Mouse (Mus musculus) c-Kit-positive CD71-positive TER-119-positive erythroid progenitor cells, embryonic 14.5 days (primary cell): ENCODE results near the gene Spryd4.
"Not testable (repeated sequence)": the region's sequence is repeated elsewhere in the genome, so short reads cannot be mapped to it uniquely, and the experiment has no call there.

Source experiments
- DNase-seq: peaks from one replicate; pipeline ENCODE4 v3.0.0-alpha.2; 2013; ENCODE audit warnings: low spot score

Spryd4 gene

DNA sequence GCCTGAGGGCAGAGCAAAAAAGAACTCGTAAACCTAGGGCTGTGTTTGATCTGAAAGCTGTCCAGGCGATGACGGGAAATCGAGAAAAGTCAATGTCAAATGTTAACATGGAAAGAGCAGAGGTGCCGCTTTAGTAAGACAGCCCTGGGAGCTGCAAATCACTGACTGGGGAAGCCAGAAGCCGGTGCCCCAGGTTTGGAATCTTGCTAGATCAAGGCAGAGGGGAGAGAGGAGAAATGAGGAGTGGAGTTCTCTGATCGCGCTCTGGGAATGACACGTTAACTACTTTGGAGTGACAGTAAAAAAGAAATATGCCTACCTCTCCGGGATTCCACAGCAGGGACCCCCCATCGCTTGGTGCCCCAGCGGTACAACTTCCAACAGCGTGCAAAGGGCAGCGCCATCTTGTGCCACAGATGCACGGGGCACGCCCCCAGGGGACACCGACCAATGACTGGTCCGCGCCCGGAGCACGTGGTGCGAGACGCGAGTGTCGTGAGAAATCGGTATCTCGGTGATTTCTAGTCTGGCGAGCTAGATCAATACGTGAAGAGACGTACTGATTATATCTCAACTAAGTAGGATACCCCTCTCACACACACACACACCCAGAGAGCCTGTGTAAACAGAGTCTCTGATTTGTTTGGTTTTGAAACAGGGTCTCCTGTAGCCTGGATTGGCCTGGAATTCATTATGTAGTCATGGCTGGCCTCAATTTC is at the start of gene Spryd4:
TSS of gene Spryd4 (minus strand) at position 418 of the 719 bp plus-strand sequence.
- DNase-seq: peak; percentile 87

DNA sequence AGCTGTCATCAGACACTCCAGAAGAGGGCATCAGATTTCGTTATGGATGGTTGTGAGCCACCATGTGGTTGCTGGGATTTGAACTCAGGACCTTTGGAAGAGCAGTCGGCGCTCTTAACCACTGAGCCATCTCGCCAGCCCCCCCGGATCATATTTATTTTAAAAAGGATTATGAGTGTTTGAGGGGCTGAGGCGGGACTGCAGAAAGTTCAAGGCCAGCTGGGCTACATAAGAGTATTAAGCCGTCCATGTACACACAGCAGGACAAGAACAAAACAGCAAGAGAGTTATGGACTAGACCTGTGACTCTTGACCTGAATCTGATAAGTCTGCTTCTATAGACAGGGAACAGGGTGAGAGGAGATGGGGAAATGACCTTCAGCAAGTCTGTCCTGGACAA is 48.8 kb upstream of the Spryd4 start:
- not testable (repeated sequence) for DNase-seq

DNA sequence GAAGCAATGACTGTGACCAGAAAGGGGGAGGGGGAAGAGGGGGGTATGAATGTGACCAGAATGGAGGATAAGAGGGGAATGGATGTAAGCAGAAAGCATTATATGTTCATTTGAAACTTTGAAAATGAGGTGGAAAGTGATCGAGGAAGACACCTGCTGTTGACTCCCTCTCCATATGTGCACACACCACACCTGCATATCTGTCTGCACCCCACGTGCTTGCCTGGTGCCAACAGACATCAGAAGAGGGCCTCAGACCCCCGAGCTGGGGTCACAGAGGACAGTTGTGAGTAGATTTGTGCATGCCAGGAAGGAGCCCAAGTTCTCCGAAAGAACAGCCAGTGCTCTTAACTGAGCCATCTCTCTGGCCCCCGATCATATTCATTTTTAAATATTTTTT is 48.3 kb upstream of the Spryd4 start:
- no peak for DNase-seq

DNA sequence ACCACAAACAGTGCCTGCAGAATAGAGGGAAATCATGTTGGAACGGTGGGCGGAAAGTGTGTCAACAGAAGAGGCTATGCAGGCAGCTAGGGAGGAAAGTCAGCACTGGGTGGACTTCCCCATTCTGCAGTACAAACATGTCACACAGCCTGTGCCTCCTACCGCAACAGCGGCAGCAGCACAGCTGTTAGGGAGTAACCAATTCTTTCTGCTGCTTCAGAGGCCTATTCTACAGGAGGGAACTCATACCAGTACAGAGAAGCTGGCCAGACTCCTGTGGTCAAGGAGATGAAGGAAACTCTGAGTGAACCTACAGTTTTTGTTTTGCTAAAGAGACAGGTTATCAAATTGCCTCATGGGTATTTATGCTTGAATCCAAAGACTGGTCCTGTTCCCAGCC is 47.3 kb upstream of the Spryd4 start:
- DNase-seq: no peak

DNA sequence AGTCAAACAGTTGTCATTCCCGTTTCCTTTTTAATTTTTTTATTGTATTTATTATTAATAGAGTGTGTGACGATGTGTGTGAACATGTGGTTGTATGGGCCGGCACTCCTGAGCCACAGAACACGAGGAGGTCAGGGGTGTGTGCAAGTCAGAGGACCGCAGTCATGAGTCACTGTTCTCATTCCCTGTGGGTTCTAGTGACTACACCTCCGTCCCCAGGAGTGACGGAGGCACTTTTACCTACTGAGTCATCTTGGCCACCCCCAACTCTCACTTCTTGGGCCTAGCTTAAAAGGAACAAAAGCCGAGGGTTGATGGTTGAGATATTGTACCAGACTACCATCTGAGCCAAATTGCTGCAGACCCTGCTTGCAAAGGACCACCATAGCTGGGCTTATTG is 44.7 kb upstream of the Spryd4 start:
- DNase-seq: no peak

DNA sequence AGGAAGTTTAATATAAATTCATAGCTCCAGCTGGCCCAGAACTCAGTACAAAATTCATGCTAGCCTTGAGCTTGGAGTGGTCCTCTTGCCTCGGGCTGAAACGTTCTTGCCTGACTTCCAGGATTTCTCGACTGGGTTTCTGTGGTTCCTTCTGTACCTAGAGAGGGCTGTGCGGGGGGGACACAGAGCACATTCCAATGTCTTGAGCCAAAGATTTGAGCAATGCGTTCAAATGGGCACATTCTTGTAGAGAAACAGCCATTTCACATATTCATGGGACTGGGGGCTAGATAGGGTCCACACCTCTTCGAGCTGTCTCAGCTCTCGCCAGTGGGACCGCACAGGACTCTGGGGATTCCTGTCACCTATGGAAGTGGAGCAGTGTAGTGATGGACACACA is 44.3 kb upstream of the Spryd4 start:
- DNase-seq: no peak

DNA sequence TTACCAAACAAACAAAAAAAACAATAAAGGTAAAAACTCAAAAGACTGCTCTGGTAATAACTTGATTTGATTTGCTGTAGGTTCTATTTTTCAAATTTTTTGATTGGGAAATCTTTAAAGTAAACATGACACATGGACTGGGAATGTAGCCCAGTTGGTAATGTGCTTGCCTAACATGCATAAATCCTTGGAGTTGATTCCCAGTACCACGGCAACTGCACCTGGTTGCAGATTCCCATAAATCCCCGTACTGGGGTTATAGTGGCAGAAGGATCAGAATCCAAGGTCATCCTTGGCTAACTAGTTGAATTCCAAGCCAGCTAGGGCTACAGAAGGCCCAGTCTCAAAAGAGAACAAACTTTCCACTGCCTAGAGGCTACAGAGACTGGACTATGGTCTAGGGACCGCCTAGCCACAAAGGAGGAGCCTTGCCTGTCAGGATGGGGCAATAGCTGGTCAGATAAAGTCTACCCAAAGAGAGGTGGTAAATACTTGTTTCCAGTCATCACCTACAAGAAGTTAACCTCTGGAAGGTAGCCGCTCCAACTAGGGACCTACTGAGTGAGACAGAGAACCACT is 42.2 kb upstream of the Spryd4 start, which contains the start of gene Apon:
TSS of gene Apon (plus strand) at position 420 of the 579 bp plus-strand sequence.
- no peak for DNase-seq

DNA sequence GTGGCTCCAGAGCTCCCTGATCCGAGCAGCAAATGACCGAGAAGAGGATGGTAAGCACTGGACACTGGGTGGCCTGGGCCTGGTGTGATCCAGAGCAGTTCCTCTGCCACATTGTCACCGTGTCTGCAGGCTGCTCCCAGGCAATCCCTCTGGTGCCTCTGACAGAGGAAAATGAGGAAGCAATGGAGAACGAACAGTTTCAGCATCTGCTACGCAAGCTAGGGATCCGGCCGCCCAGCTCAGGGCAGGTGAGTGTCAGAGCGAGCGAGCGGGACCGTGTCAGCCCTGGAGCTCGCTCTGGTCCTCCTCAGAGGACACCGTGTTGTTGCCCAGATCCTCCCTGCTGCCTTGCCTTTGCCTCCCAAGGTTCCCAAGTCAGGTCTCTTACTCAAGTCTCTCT is 39.0 kb upstream of the Spryd4 start:
- no peak for DNase-seq

DNA sequence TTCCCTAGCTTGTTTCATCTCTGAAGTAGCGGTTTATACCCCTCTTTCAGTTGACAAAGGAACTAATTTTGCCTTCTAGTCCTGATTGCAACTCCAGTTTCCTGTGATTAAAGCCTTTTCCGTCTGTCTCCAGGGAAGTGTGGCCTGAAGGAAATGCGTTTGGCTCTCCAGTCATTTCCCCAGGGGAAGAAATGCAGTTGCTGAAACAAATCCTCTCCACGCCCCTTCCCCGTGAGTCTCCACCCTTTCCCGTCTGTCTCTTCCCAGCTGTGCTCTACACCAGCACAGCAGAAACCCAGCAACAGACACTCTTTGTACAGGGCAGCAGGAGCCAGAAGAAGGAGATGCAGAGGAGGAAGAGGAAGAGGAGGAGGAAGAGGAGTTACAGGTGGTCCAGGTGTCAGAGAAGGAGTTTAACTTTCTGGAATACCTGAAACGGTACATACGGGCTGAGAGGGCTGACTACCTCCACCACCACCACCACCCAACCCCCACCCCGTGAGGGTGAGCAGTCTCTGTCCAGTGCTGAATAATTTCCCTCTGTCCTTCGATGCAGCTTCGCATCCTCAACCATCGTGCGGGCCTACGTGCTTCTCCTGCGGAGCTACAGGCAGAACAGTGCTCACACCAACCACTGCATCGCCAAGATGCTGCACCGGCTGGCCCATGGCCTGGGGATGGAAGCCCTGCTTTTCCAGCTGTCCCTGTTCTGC is 35.6 kb upstream of the Spryd4 start:
- no peak for DNase-seq

DNA sequence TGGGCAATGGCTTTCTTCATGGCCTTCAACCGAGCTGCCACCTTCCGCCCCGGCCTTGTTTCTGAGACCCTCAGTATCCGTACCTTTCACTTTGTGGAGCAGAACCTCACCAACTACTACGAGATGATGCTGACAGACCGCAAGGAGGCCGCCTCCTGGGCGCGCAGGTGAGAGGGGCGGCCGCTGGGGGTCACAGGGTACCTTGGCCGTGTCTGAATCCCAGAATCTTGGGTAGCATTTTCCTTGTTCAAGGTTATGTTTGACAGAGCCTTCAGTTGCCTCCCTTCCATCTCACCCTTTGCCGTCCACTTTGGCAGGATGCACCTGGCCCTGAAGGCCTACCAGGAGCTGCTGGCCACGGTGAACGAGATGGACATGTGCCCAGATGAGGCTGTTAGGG is 32.5 kb upstream of the Spryd4 start:
- DNase-seq: no peak

DNA sequence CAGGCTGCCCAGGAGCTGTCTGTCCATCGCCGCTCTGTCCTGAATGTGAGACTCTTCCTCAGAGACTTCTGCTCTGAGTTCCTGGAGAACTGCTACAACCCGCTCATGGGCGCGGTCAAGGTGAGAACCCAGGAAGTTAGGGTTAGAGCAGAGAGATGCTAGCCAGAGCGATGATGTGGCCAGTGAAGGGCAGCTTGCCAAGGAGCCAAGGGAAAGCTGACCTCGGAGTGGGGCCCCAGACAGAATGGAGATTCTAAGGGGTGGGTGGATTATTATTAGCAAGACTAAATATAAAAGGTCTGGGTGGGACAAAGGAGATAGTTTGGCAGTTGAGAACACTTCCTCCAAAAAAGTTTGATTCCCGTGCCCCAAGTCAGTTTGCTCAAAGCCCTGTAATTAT is 31.6 kb upstream of the Spryd4 start:
- DNase-seq: no peak

DNA sequence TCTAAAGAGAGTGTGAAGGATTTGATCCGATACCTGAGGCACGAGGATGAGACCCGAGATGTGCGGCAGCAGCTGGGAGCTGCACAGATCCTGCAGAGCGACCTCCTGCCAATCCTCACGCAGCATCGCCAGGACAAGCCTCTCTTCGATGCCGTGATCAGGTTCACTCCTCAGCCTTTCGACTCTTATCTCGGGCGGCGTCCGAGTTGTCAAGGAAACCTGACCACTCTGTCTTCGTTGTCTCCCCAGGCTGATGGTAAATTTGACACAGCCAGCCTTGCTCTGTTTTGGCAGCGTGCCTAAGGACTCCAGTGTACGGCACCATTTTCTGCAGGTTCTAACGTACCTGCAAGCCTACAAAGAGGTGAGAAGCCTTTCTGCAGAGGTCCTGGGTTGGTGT is 28.5 kb upstream of the Spryd4 start:
- DNase-seq: no peak

DNA sequence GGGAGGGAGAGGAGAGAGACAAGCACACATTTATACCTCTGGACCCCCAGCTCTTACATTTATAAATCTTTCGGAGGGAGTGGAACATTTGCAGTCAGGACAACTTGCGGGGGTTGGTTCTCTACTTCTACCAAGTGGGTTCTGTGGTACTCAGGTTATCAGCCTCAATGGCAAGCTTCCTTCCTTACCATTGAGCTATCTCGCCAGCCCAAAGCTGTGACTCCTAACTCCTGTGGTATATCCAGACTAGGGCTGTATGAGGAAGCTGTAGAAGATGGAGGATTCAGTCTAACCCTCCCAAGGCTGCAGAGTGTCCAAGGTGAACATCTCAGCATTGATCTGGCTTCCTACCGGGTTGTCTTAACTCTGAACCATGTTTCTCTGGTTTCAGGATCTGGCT is 27.5 kb upstream of the Spryd4 start:
- no peak for DNase-seq

DNA sequence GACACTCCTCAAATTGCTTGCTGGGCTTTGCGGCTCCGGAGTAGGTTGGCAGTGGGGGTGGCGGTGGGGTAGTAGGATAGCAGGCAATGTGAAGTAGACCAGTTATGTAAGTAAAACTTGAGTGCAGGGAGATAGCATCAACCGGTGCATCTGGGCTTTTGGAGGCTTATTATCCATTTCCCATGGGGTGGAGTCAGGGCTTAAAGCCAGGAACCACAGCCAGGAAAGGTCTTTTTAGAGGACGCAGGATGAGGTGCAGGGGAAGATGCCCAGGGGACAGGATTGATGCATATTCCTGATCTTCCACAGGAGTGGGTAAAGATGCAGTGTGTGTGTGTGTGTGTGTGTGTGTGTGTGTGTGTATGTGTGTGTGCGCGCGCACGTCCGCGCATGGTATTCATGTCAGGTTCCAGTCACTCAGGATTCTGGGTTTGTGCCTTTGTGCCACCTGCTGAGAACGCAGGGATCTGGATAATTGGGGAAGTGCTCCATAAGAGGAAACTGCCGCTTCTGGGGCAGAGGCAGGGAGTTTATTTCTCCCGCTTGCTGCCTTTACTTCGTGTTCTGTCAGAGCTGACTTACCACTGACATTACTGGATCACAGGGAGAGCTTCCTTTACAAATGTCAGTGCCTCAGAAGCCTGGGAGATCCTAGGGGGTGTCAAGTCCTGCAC is 26.3 kb upstream of the Spryd4 start:
- no peak for DNase-seq

DNA sequence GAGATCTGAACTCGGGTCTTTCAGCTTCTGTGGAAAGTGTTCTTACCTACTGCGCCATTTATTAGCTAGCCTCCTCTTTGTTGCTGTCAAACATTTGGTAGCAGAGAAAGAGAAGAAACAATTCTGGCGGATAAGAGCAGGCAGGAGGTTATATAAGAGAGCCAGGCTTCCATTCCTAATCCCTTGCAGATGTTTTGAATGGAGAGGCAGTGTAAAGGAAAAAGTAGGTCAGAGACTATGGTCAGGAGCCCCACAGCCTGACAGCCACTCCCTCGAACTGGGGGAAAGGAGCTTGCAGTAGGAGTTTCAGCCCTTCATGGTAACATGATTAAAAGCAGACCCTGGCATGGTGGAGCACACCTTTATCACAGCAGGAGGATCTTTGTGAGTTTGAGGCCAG is 24.7 kb upstream of the Spryd4 start:
- DNase-seq: no peak

DNA sequence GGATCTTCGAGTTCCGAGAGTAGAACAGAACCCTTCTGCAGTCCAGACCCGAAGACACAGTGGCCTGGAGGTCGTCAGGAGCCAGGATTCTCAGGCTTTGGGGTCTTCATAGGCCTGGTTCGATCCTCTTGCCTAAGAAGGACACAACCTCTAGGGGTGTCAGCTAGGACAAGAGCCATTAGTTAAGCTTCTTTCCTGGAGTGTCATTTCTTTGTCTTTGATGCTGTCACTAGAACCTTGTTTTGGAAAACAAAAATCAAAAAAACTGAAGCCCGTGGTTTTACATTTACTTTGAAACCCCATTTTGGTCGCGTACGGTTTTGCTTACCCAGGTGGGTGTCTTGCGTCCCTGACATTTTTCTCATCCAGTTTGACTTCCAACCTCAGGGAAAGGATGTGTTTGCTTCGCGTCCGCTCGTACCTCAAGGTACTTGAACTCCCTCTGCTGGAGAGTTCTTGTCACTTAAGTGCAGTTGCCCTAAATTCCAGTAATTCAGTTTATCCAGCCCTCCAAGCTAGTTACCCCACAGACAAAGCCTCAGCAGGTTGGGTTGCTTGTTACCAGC is 20.9 kb upstream of the Spryd4 start:
- DNase-seq: peak; percentile 85

DNA sequence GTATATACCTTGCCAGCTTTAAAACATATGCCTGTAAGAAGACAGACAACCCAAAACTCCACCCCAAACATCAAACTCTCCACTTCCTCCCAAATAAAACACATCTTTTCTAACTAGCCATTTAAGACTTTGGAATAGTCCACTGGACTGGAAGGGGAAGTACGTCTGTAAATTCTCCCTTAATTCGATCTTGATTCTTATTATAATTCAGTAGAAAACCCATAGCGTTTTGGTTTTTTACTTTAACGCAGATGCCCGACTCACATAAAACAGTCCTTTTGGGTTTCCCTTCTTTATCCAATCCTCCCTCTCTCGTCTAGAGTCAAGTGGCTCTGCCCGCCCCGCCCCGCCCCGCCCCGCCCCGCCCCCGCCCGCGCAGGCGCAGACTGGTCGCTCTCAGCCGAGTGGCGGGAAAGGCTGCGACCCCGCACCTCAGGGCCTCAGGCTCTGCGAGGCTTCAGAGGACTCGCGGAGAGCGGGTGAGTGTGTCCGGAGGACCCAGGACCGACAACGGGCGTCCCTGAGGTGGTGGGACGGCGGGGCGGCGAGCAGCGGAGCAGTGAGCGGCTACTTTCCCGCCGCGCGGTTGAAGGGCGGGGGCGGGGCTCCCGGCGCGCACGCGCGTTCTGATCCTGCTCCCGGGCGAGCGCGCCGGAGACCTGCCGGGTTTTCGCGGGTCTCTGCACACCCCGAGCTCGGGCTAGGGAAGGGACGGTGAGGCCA is 20.3 kb upstream of the Spryd4 start, which contains the start of gene Timeless:
TSS of gene Timeless (plus strand) at position 369 of the 723 bp plus-strand sequence.
- DNase-seq: peak; percentile 80

DNA sequence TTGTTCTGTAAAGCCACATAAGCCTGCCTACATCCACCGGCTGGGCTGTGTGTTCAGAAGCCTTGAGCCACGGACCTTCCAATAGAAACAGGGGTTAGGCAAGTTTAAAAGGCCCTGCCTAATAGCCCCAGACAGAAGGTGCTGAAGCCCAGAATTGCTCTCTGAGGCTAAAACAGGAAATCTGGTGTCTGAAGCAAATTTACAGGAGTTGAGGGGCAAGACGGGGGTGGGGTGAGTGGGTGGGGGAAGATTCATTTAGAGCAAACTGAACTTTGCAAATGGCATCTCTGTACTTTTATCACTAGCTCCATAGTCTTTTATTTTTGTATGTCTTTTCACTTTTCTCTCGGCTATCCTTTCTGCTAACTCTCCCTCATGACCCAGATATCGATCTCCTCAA is 19.5 kb upstream of the Spryd4 start:
- no peak for DNase-seq

DNA sequence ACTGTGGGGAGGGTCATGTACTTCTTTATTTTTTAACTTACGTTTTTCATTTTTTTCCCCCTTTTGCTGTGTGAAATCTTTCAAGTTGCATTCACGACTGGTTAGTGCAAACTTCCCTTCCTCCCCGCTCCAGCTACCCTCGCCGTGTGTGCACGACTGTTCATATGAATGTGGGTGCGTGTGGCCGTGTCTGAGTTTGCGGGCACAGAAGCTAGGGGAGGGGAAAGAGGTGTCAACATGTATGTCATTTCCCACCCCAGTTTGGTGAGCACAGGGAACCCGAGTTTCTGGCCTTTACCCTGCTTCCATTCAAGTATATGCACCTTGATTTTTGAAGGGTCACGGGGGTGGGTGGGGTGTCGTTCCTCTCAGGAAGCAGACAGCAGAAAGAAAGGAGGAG is 19.0 kb upstream of the Spryd4 start:
- DNase-seq: no peak

DNA sequence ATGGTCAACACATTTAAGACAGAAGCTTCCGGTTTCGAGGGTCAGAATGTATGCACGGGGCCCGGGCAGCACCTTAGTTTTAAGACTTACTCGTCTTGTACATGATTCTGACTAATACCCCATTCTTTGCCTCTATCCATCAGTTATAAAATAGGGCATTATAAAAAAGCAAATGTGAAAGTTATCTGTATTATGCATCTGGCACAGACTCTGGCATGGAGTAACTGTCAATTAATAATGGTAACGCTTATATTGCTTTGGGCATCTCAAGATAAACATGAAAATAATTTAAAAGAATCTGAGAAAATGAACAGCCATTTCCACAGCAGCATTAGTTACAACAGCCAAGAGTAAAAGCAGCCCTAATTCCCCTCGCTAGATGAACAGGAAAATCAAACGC is 16.4 kb upstream of the Spryd4 start:
- DNase-seq: no peak

DNA sequence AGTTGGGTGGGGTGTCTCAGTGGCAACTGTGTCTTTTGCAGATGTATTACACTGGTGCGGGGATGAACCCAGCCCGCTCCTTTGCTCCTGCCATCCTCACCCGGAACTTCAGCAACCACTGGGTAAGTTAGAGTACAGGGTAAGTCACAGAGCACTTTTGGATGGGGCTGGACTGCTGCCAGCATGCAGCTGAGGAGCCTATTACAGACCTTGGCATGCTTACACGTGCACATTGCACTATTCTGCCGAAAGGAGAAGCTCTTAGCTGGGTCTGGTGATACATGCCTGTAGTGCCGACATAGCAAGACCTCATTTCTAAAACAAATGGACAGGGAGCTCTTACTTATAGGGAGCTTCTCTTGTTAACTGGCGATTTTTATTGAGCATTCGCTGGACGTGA is 16.0 kb upstream of the Spryd4 start:
- no peak for DNase-seq

DNA sequence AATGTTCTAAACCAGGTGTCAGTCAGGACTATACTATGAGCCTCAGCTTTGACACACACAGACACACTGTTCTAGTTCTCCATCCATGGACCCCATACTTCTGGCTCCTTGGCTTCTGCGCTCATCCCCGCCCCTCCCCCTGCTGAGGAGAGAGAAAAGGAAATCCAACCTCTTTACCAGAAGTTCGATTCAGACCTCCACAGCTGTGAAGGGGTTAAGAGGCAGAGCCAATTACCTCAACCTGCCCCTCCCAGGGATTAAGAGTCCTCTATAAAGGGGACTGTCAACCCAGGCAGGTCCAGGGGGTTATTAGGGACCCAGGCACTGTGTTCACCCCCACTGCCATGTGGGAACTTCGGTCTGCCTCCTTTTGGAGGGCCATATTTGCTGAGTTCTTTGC is 13.9 kb upstream of the Spryd4 start, which contains the start of gene Mip:
TSS of gene Mip (plus strand) at position 301 of the 400 bp plus-strand sequence.
- DNase-seq: no peak
